Mouse (Mus musculus) erythroblast, embryonic 14.5 days (primary cell): ENCODE results near the gene Acot12. TPM values are rescaled to one million over a fixed set of nuclear protein-coding genes. Genes with fewer than 3 reads are reported as not detected.

Experiments
- H3K27me3 ChIP-seq: 2 replicates; pipeline ENCODE4 v1.6.1; 2012; ENCODE audit warnings: inconsistent platforms; ENCODE audit not compliant: control insufficient read depth
- H3K36me3 ChIP-seq: 2 replicates; pipeline ENCODE4 v1.6.1; 2012; ENCODE audit warnings: mild to moderate bottlenecking, inconsistent platforms; ENCODE audit not compliant: control insufficient read depth
- H3K4me1 ChIP-seq: 2 replicates; pipeline ENCODE4 v1.6.1; 2012; ENCODE audit warnings: inconsistent platforms; ENCODE audit not compliant: control insufficient read depth
- H3K4me3 ChIP-seq: replicated peaks from 2 replicates; pipeline ENCODE3; 2012; ENCODE audit warnings: moderate library complexity, mild to moderate bottlenecking, inconsistent platforms
- H3K9me3 ChIP-seq: 2 replicates; pipeline ENCODE4 v1.6.1; 2012; ENCODE audit warnings: low read length, inconsistent platforms, mixed read lengths; ENCODE audit not compliant: control insufficient read depth
- GATA1 ChIP-seq: IDR thresholded peaks from 2 replicates; pipeline ENCODE4 v1.6.1; 2012; ENCODE audit warnings: low read length, inconsistent platforms, mixed read lengths
- TAL1 ChIP-seq: IDR thresholded peaks from 3 replicates; pipeline ENCODE4 v1.6.1; 2012; ENCODE audit warnings: low read length, inconsistent platforms, mixed read lengths
- polyA plus RNA-seq: library from polyadenylated mRNA; stranded (reverse); fragments of >175 nt; gene quantifications from 2 replicates; pipeline ENCODE4 v1.2.3, GENCODE M21; 2012

Acot12 gene
- polyA plus RNA-seq, 1 experiment = not detected

DNA sequence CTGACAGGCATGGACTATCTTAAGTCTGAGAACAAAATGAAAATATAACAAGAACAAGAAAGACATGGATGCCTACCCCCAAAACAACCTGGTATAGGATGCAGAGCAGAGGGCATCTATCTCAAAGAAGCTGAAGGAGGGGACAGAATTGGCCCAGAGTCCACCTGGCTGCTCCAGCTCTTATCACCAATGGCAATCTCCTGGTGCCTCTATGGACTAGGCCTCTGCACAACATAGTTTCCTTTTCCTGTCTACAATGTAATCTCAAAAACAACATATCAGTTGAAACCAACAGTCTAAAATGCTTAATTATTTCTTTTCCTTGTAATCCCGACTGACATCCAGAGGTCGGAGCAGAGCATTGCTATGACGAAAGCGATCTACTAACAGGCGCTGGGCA, 36.8 kb downstream of the Acot12 start:
- Histone ChIP-seq H3K36me3 (no peaks in the 10 kb centered on the region; the same call in 1 of the 2 replicates), H3K4me1 (no peaks in the 10 kb centered on the region), H3K27me3 (no peaks in the 10 kb centered on the region), H3K4me3 (no peak overlapping the region), H3K9me3 (no peaks in the 10 kb centered on the region)
- no peak for TF ChIP-seq TAL1
- peak; percentile 53 for TF ChIP-seq GATA1

DNA sequence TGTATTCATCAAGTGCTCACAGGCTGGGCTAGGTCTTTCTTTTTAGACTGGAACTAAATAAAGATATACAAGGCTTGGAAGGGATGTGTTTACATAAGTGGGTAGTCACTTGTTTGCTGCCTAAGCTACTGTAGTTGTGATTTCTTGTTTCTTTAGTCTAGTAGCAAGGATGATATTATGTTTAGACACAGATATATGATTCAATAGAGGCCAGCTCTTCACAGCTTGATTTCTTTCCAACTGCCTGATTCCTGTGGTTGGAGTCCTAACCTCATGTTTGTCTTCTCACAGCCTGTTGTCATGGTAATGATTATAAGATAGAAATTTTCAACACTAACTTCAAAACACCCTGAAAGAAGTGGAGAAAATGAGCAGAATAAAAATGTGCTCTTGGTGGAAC, 38.6 kb downstream of the Acot12 start:
- H3K4me1 ChIP-seq = no peaks in the 10 kb centered on the region
- H3K9me3 ChIP-seq = no peaks in the 10 kb centered on the region
- TF ChIP-seq TAL1 = no peak
- TF ChIP-seq GATA1 = no peak
- no peak overlapping the region for H3K4me3 ChIP-seq
- no peaks in the 10 kb centered on the region; the same call in 1 of the 2 replicates for H3K36me3 ChIP-seq
- H3K27me3 ChIP-seq = no peaks in the 10 kb centered on the region

DNA sequence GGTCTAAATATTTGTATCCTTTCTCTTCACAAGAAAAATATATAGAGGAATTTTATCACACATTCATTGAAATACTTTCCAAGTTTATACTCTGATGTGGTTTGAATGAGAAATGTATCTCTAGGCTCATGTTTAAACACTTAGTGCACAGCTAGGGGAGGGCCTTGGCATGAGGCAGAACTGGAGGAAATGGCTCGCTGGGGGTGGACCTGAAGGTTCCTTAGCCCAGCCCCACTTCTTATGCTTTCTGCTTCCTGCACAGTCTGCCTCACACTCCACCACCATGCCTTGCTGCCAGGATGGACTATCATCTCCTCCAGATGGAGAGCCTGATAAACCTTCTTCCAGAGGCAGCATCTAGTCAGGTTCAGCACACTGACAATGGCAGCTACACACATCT, 50.7 kb downstream of the Acot12 start:
- H3K4me3 ChIP-seq = no peak overlapping the region

DNA sequence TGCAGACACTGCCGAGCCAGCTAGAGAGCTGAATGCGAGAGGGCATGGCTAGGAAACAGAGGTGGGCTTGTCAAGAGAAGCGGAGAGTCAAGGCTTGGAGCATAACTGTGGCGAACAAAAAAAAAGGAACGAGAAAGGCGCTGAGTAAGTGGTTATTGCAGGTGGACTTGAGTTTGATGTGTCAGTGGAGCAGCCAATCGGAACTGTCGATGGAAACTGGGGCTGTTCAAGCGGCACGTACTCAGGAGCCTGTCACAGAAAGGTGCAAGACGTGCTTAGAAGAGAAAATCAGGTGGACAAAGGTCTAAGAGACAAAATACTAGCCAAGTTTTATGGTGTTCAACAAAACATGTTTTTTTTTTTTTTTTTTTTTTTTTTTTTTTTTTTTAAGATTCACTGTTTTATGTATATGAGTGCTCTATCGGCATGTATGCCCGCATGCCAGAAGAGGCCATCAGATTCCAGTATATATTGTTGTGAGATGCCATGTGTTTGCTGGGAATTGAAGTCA, 53.7 kb downstream of the Acot12 start:
- H3K9me3 ChIP-seq = no peaks in the 10 kb centered on the region
- no peak overlapping the region for H3K4me3 ChIP-seq
- peaks cover 53% of the 10 kb centered on the region for H3K36me3 ChIP-seq
- H3K4me1 ChIP-seq = no peaks in the 10 kb centered on the region
- TF ChIP-seq GATA1 (no peak), TAL1 (no peak)
- H3K27me3 ChIP-seq = no peaks in the 10 kb centered on the region

More for the DNA sequence above, 50.7 kb downstream of the Acot12 start:
- Histone ChIP-seq H3K36me3 (peaks cover 24% of the 10 kb centered on the region), H3K4me1 (no peaks in the 10 kb centered on the region), H3K27me3 (no peaks in the 10 kb centered on the region), H3K9me3 (no peaks in the 10 kb centered on the region)
- TF ChIP-seq TAL1 = no peak
- TF ChIP-seq GATA1 = no peak

DNA sequence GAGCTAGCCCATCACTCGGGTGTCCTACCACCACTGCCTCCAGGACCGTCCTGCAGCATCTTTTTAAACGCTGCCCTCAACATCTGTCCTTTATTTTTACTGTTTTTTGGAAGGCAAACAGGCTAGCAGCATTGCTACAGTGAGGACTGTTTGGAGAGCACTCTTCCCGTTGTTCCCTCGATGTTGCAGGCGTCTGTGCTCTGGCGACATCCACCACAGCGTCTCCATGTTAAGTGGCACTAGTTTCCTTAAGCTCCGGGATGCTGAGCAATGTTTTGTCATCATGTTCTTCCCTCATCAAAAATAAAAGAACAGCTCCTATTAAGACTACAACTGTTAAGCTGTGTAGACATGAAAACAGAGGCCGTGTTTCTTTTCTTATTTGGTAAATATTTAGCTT, 54.3 kb downstream of the Acot12 start:
- Histone ChIP-seq H3K36me3 (peaks cover 58% of the 10 kb centered on the region), H3K4me1 (no peaks in the 10 kb centered on the region), H3K27me3 (no peaks in the 10 kb centered on the region), H3K4me3 (no peak overlapping the region), H3K9me3 (no peaks in the 10 kb centered on the region)
- TF ChIP-seq TAL1 = no peak
- TF ChIP-seq GATA1 = no peak

DNA sequence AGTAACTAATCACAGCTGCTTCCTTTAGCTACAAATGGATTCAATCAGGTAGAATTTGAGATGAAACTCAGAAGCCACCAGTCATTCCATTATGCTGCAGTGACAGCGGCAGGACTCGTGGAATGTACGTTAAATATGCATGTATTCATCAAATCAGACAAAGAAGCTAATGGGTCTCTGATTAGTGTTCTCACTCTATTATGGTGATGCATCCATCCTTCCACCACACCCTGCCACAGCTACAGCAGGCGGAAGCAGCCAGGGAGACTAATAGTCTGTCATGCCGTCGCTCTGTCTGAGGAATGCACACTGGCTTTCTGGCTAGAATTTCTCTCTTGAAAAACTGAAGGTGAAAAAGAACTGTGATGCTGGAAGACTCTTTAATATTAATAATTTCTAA, 54.7 kb downstream of the Acot12 start:
- no peaks in the 10 kb centered on the region for H3K27me3 ChIP-seq
- H3K36me3 ChIP-seq = peaks cover 62% of the 10 kb centered on the region
- no peak overlapping the region for H3K4me3 ChIP-seq
- H3K9me3 ChIP-seq = no peaks in the 10 kb centered on the region
- no peak for TF ChIP-seq GATA1
- TF ChIP-seq TAL1 = no peak
- no peaks in the 10 kb centered on the region for H3K4me1 ChIP-seq

DNA sequence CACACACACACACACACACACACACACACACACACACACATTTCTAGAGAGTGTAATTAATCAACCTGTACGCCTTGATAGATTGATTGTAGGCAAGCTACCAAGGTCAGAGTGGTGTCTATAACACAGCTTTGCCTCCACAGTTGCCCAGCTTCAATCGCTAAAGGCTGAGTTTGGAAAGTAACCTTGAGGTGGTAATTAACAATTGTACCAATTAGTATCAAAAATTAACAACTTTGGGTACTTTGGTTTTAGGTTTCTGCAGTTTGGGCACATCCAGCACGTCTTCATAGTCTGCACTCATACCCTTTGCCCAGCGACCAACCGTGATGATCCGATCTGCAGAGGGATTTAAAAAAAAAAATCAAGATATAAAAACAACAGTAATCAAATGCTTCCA, 55.6 kb downstream of the Acot12 start:
- TF ChIP-seq TAL1 = no peak
- no peak for TF ChIP-seq GATA1
- Histone ChIP-seq H3K36me3 (peaks cover 71% of the 10 kb centered on the region), H3K27me3 (no peaks in the 10 kb centered on the region), H3K4me1 (no peaks in the 10 kb centered on the region), H3K9me3 (no peaks in the 10 kb centered on the region), H3K4me3 (no peak overlapping the region)

DNA sequence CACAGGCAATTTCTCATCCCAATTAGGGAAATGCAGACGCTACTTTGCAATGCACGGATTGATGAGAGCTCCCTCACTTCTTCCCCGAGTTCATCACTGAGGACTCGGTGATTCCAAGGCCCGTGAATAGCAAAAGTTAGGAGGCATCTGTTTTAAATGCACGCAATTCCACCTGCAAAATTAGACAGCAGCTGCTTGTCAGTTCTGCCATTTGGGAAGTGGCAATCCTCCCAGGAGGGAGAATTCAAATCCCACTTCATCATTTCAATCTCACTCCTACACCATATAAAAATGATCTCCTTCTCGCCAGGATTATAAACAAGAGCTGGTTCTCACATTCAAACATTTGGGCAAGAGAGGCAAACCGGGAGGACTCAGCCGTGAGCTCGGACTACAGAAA, 56.1 kb downstream of the Acot12 start:
- Histone ChIP-seq H3K9me3 (no peaks in the 10 kb centered on the region), H3K36me3 (peaks cover 71% of the 10 kb centered on the region), H3K4me1 (no peaks in the 10 kb centered on the region), H3K27me3 (no peaks in the 10 kb centered on the region), H3K4me3 (no peak overlapping the region)
- TF ChIP-seq TAL1 = no peak
- TF ChIP-seq GATA1 = no peak

DNA sequence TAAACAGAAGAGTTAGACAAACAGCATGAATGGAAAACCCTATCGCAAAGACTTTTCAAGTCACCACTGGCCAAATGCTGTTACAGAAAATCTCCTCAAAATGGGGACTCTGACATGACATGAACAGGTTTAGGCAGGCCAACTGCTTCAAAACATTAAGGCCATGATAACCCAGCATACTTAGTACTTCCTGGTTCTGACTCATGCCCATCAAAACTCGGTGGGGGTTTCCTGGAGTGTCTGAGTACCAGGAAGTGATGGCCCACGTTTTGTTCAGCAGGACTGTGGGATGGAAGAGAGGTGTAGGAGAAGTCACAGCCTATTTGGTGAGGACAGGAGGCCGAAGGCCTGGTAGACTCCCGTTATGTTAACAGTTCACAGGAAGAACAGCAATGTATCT, 60.4 kb downstream of the Acot12 start:
- Histone ChIP-seq H3K4me1 (peaks cover 5% of the 10 kb centered on the region), H3K27me3 (no peaks in the 10 kb centered on the region), H3K9me3 (no peaks in the 10 kb centered on the region), H3K4me3 (no peak overlapping the region), H3K36me3 (peaks cover 69% of the 10 kb centered on the region)
- TF ChIP-seq TAL1 = no peak
- no peak for TF ChIP-seq GATA1
